Mouse (Mus musculus) adrenal gland, postnatal 14 days (tissue): ENCODE measurements around the gene Ap1b1. TPM values are rescaled to one million over a fixed set of nuclear protein-coding genes. Genes with fewer than 3 reads are reported as not detected.

Source experiments
- DNase-seq: peaks from one replicate; pipeline ENCODE4 v3.0.0; 2021; ENCODE audit warnings: mixed read lengths
- total RNA-seq: library from RNA; stranded (reverse); gene quantifications from 2 replicates; pipeline ENCODE4 v1.2.3, GENCODE M21; 2021

The Ap1b1 gene
- total RNA-seq, 1 experiment from 2014 or later: 59.5 TPM

GRCm38 (mm10) chr11:5033136-5033535 is 46.5 kb downstream of the Ap1b1 start:
- peak; percentile 82 for DNase-seq

GRCm38 (mm10) chr11:5035421-5035820 is 48.8 kb downstream of the Ap1b1 start:
- DNase-seq: no peak

GRCm38 (mm10) chr11:5037146-5037854 is 50.7 kb downstream of the Ap1b1 start:
- peak; percentile 87 for DNase-seq

GRCm38 (mm10) chr11:5040585-5040984 is 54.0 kb downstream of the Ap1b1 start:
- no peak for DNase-seq

- DNase-seq: no peak
Measured at GRCm38 (mm10) chr11:5041144-5041780, 54.6 kb downstream of the Ap1b1 start.

- DNase-seq: no peak
Measured at GRCm38 (mm10) chr11:5042645-5043381, 56.2 kb downstream of the Ap1b1 start.

GRCm38 (mm10) chr11:5046321-5046926 is 59.8 kb downstream of the Ap1b1 start:
- no peak for DNase-seq

- no peak for DNase-seq
Measured at GRCm38 (mm10) chr11:5051629-5052028, 65.0 kb downstream of the Ap1b1 start.

- no peak for DNase-seq
Measured at GRCm38 (mm10) chr11:5052200-5052854, 65.7 kb downstream of the Ap1b1 start.

GRCm38 (mm10) chr11:5054151-5054550 is 67.5 kb downstream of the Ap1b1 start:
- DNase-seq: no peak

- no peak for DNase-seq
Measured at GRCm38 (mm10) chr11:5054874-5055273, 68.2 kb downstream of the Ap1b1 start.

GRCm38 (mm10) chr11:5055945-5056938 is 69.6 kb downstream of the Ap1b1 start:
- no peak for DNase-seq

- DNase-seq: no peak
Measured at GRCm38 (mm10) chr11:5057064-5057463, 70.4 kb downstream of the Ap1b1 start.

GRCm38 (mm10) chr11:5057541-5057855 is 70.9 kb downstream of the Ap1b1 start:
- DNase-seq: no peak

- DNase-seq: peak; percentile 61
Measured at GRCm38 (mm10) chr11:5057856-5058641, 71.4 kb downstream of the Ap1b1 start, which contains the start of gene Rasl10a. Gene Rasl10a (plus strand): TSS chr11:5058128.

- DNase-seq: no peak
Measured at GRCm38 (mm10) chr11:5058783-5059182, 72.2 kb downstream of the Ap1b1 start.

- DNase-seq: no peak
Measured at GRCm38 (mm10) chr11:5059230-5059629, 72.6 kb downstream of the Ap1b1 start.

GRCm38 (mm10) chr11:5059704-5060156 is 73.1 kb downstream of the Ap1b1 start:
- peak; percentile 73 for DNase-seq

- DNase-seq: no peak
Measured at GRCm38 (mm10) chr11:5060756-5061412, 74.3 kb downstream of the Ap1b1 start.
